Mouse (Mus musculus) MEL (cell line): ENCODE measurements around the gene Efhd2. TPM values are rescaled to one million over a fixed set of nuclear protein-coding genes. Genes with fewer than 3 reads are reported as not detected.
A peak's percentile ranks its signal among the peaks of the same experiment; 100 is the strongest.

Experiments used
- DNase-seq: peaks from one replicate; pipeline ENCODE4 v3.0.0; 2011; ENCODE audit warnings: low read depth, low spot score
- H3K27ac ChIP-seq: 2 replicates; pipeline ENCODE4 v1.5.1; 2012; ENCODE audit warnings: low read depth, mild to moderate bottlenecking, control low read depth, low read length, moderate library complexity; ENCODE audit not compliant: control insufficient read depth
- H3K27me3 ChIP-seq, 2 experiments: fragments of 150-350 bp in 1 of 2; sonication (generic) in 1 of 2; 2 replicates each; pipeline ENCODE4 v1.6.1; 2012; ENCODE audit warnings: low read length in 2 of 2, mild to moderate bottlenecking in 2 of 2, improper control_type of control experiment in 1 of 2, moderate library complexity in 1 of 2; ENCODE audit not compliant: insufficient read depth in 2 of 2, control insufficient read depth in 1 of 2
- H3K36me3 ChIP-seq, 2 experiments: 2 replicates each; pipeline ENCODE4 v1.6.1; 2012 to 2014; ENCODE audit warnings: low read length in 2 of 2, improper control_type of control experiment in 1 of 2, inconsistent platforms in 1 of 2, mild to moderate bottlenecking in 1 of 2; ENCODE audit not compliant: insufficient read depth in 2 of 2, control insufficient read depth in 1 of 2
- H3K4me1 ChIP-seq, 2 experiments: fragments of 150-350 bp in 1 of 2; sonication (generic) in 1 of 2; 2 replicates each; pipeline ENCODE4 v1.6.1; 2012; ENCODE audit warnings: low read length in 2 of 2, improper control_type of control experiment in 1 of 2, mild to moderate bottlenecking in 1 of 2; ENCODE audit not compliant: insufficient read depth in 2 of 2, control insufficient read depth in 1 of 2
- H3K4me3 ChIP-seq, 2 experiments: fragments of 150-350 bp in 1 of 2; sonication (generic) in 1 of 2; 2 replicates each; pipeline ENCODE4 v1.5.1; 2012; ENCODE audit warnings: low read depth in 2 of 2, low read length in 2 of 2, mild to moderate bottlenecking in 2 of 2, moderate library complexity in 2 of 2, control low read depth in 1 of 2, improper control_type of control experiment in 1 of 2; ENCODE audit not compliant: control insufficient read depth in 1 of 2, insufficient read depth in 1 of 2
- H3K79me2 ChIP-seq: 2 replicates; pipeline ENCODE4 v1.6.1; 2012; ENCODE audit warnings: mild to moderate bottlenecking, low read length, moderate library complexity; ENCODE audit not compliant: control insufficient read depth, poor library complexity, insufficient read depth
- H3K9ac ChIP-seq: 2 replicates; pipeline ENCODE4 v1.6.1; 2012; ENCODE audit warnings: low read depth, mild to moderate bottlenecking, control low read depth, low read length, moderate library complexity; ENCODE audit not compliant: control insufficient read depth, poor library complexity, severe bottlenecking
- H3K9me3 ChIP-seq: fragments of 150-350 bp; sonication (generic); replicated peaks from 2 replicates; pipeline ENCODE4 v1.6.1; 2012; ENCODE audit warnings: mild to moderate bottlenecking, low read length, improper control_type of control experiment, moderate library complexity; ENCODE audit not compliant: insufficient read depth
- BHLHE40 ChIP-seq: IDR thresholded peaks from 2 replicates; pipeline ENCODE4 v1.6.1; 2012; ENCODE audit warnings: low read depth, mild to moderate bottlenecking, inconsistent platforms, low read length, improper control_type of control experiment, borderline replicate concordance
- CHD1 ChIP-seq: IDR thresholded peaks from 2 replicates; pipeline ENCODE4 v1.6.1; 2012; ENCODE audit warnings: low read depth, mild to moderate bottlenecking, inconsistent platforms, low read length, improper control_type of control experiment
- E2F4 ChIP-seq: IDR thresholded peaks from 2 replicates; pipeline ENCODE4 v1.6.1; 2011; ENCODE audit warnings: low read depth, low read length, improper control_type of control experiment, borderline replicate concordance
- ELF1 ChIP-seq: IDR thresholded peaks from 2 replicates; pipeline ENCODE4 v1.6.1; 2014; ENCODE audit warnings: low read depth, mild to moderate bottlenecking, inconsistent platforms, low read length, improper control_type of control experiment, moderate library complexity
- EP300 ChIP-seq, 2 experiments: IDR thresholded peaks; 2 replicates each; pipeline ENCODE4 v1.6.1; 2011; ENCODE audit warnings: improper control_type of control experiment in 2 of 2, low read length in 2 of 2, low read depth in 1 of 2, mild to moderate bottlenecking in 1 of 2
- ETS1 ChIP-seq: IDR thresholded peaks from 2 replicates; pipeline ENCODE4 v1.6.1; 2012; ENCODE audit warnings: low read depth, mild to moderate bottlenecking, inconsistent platforms, low read length, improper control_type of control experiment, moderate library complexity
- GABPA ChIP-seq: IDR thresholded peaks from 2 replicates; pipeline ENCODE4 v1.6.1; 2012; ENCODE audit warnings: low read depth, mild to moderate bottlenecking, inconsistent platforms, low read length, improper control_type of control experiment, moderate library complexity
- GATA1 ChIP-seq: IDR thresholded peaks from 2 replicates; pipeline ENCODE4 v1.6.1; 2011; ENCODE audit warnings: low read depth, low read length, improper control_type of control experiment
- HCFC1 ChIP-seq: IDR thresholded peaks from 2 replicates; pipeline ENCODE4 v1.6.1; 2012; ENCODE audit warnings: low read depth, mild to moderate bottlenecking, inconsistent platforms, low read length, improper control_type of control experiment, moderate library complexity
- MAFK ChIP-seq: IDR thresholded peaks from 2 replicates; pipeline ENCODE4 v1.6.1; 2011; ENCODE audit warnings: low read depth, mild to moderate bottlenecking, low read length, improper control_type of control experiment, borderline replicate concordance
- MAX ChIP-seq: IDR thresholded peaks from 2 replicates; pipeline ENCODE4 v1.6.1; 2011; ENCODE audit warnings: low read length, improper control_type of control experiment
- MAZ ChIP-seq: IDR thresholded peaks from 2 replicates; pipeline ENCODE4 v1.6.1; 2012; ENCODE audit warnings: low read depth, mild to moderate bottlenecking, inconsistent platforms, low read length, improper control_type of control experiment
- MEF2A ChIP-seq: IDR thresholded peaks from 2 replicates; pipeline ENCODE4 v1.6.1; 2014; ENCODE audit warnings: low read depth, mild to moderate bottlenecking, inconsistent platforms, low read length, improper control_type of control experiment; ENCODE audit not compliant: poor library complexity, insufficient replicate concordance, severe bottlenecking; ENCODE audit errors: extremely low read depth
- MXI1 ChIP-seq: IDR thresholded peaks from 2 replicates; pipeline ENCODE4 v1.6.1; 2011; ENCODE audit warnings: mild to moderate bottlenecking, low read depth, low read length, improper control_type of control experiment
- MYB ChIP-seq: IDR thresholded peaks from 2 replicates; pipeline ENCODE4 v1.6.1; 2011; ENCODE audit warnings: mild to moderate bottlenecking, low read depth, low read length, improper control_type of control experiment
- MYC ChIP-seq: IDR thresholded peaks from 2 replicates; pipeline ENCODE4 v1.6.1; 2011; ENCODE audit warnings: low read depth, mild to moderate bottlenecking, low read length, improper control_type of control experiment, moderate library complexity
- NELFE ChIP-seq: IDR thresholded peaks from 2 replicates; pipeline ENCODE4 v1.6.1; 2011; ENCODE audit warnings: low read depth, low read length, improper control_type of control experiment
- NRF1 ChIP-seq: IDR thresholded peaks from 2 replicates; pipeline ENCODE4 v1.6.1; 2014; ENCODE audit warnings: low read depth, mild to moderate bottlenecking, inconsistent platforms, low read length, improper control_type of control experiment, moderate library complexity; ENCODE audit not compliant: poor library complexity, insufficient read depth, severe bottlenecking
- POLR2A ChIP-seq, 2 experiments: IDR thresholded peaks; 2 replicates each; pipeline ENCODE4 v1.6.1; 2011 to 2012; ENCODE audit warnings: low read length in 2 of 2, mild to moderate bottlenecking in 2 of 2, control low read depth in 1 of 2, improper control_type of control experiment in 1 of 2, low read depth in 1 of 2, moderate library complexity in 1 of 2; ENCODE audit not compliant: control insufficient read depth in 1 of 2, insufficient read depth in 1 of 2, poor library complexity in 1 of 2
- POLR2AphosphoS2 ChIP-seq: IDR thresholded peaks from 2 replicates; pipeline ENCODE4 v1.6.1; 2011; ENCODE audit warnings: low read length, improper control_type of control experiment
- POLR2AphosphoS5 ChIP-seq: IDR thresholded peaks from 2 replicates; pipeline ENCODE4 v1.6.1; 2012; ENCODE audit warnings: low read depth, borderline replicate concordance, mild to moderate bottlenecking, inconsistent platforms, low read length, moderate library complexity, mixed read lengths
- RAD21 ChIP-seq: IDR thresholded peaks from 2 replicates; pipeline ENCODE4 v1.6.1; 2011; ENCODE audit warnings: mild to moderate bottlenecking, low read depth, low read length, improper control_type of control experiment
- RCOR1 ChIP-seq: IDR thresholded peaks from 2 replicates; pipeline ENCODE4 v1.6.1; 2012; ENCODE audit warnings: low read depth, mild to moderate bottlenecking, inconsistent platforms, low read length, improper control_type of control experiment
- SIN3A ChIP-seq: IDR thresholded peaks from 2 replicates; pipeline ENCODE4 v1.6.1; 2012; ENCODE audit warnings: low read length, improper control_type of control experiment, inconsistent platforms
- TAL1 ChIP-seq: IDR thresholded peaks from 2 replicates; pipeline ENCODE4 v1.6.1; 2012; ENCODE audit warnings: mild to moderate bottlenecking, inconsistent platforms, low read length, moderate library complexity, mixed read lengths
- TCF12 ChIP-seq: IDR thresholded peaks from 2 replicates; pipeline ENCODE4 v1.6.1; 2014; ENCODE audit warnings: low read depth, mild to moderate bottlenecking, inconsistent platforms, low read length, improper control_type of control experiment, moderate library complexity
- USF2 ChIP-seq, 2 experiments: IDR thresholded peaks; 2 replicates each; pipeline ENCODE4 v1.6.1; 2011 to 2012; ENCODE audit warnings: improper control_type of control experiment in 2 of 2, low read length in 2 of 2, borderline replicate concordance in 1 of 2, inconsistent platforms in 1 of 2, low read depth in 1 of 2, mild to moderate bottlenecking in 1 of 2; ENCODE audit not compliant: insufficient read depth in 1 of 2
- ZKSCAN1 ChIP-seq: IDR thresholded peaks from 2 replicates; pipeline ENCODE4 v1.6.1; 2012; ENCODE audit warnings: low read depth, mild to moderate bottlenecking, inconsistent platforms, low read length, improper control_type of control experiment, moderate library complexity
- ZMIZ1 ChIP-seq: IDR thresholded peaks from 2 replicates; pipeline ENCODE4 v1.6.1; 2012; ENCODE audit warnings: low read depth, mild to moderate bottlenecking, inconsistent platforms, low read length, improper control_type of control experiment, moderate library complexity
- ZNF384 ChIP-seq: IDR thresholded peaks from 2 replicates; pipeline ENCODE4 v1.6.1; 2012; ENCODE audit warnings: low read depth, mild to moderate bottlenecking, inconsistent platforms, low read length, improper control_type of control experiment
- polyA plus RNA-seq, 2 experiments: library from polyadenylated mRNA; stranded (reverse) in 1 of 2; unstranded in 1 of 2; fragments of >175 nt in 1 of 2; fragments of >200 nt in 1 of 2; gene quantifications; 2 replicates each; pipeline versions ENCODE4 v1.2.1 to v1.2.4; 2012; ENCODE audit warnings: low replicate concordance in 2 of 2, low read depth in 1 of 2; ENCODE audit not compliant: insufficient read length in 2 of 2, insufficient read depth in 1 of 2, missing spikeins in 1 of 2
- total RNA-seq: library from RNA; depleted of rRNA; stranded (reverse); fragments of 300-350 nt; gene quantifications from 2 replicates; pipeline ENCODE4 v1.2.3, GENCODE M21; 2012; rRNA removed

Efhd2 gene
- 29.8 and 32.4 TPM in 2 replicates for total RNA-seq
- polyA plus RNA-seq: 10 to 100 TPM in 1 of 2 experiments, not detected in 1; 79.1 TPM

- peaks cover 19% of the 10 kb centered on the region for H3K79me2 ChIP-seq
- peaks cover 0 to 12% of the 10 kb centered on the region in 2 experiments; a peak in 1 of 4 replicates for H3K36me3 ChIP-seq
- peak within 1 kb of the TSS; percentile 65 to 95 for H3K4me3 ChIP-seq
- H3K27ac ChIP-seq: no peak within 1 kb of the TSS
- TF ChIP-seq POLR2AphosphoS5: no peak
- peak; percentile 82 to 92 for TF ChIP-seq POLR2A (IDR thresholded peaks at IDR 0.05; ENCODE audit: control insufficient read depth in 1 of 2, insufficient read depth in 1 of 2, low read depth in 1 of 2, low read length in 2 of 2, poor library complexity in 1 of 2)
- TF ChIP-seq USF2 (IDR thresholded peaks at IDR 0.05; ENCODE audit: borderline replicate concordance in 1 of 2, insufficient read depth in 1 of 2, low read depth in 1 of 2, low read length in 2 of 2): no peak
- TF ChIP-seq ELF1: peak; percentile 82
- peak; percentile 71; the same call in 1 of the 2 replicates for TF ChIP-seq MAZ
- TF ChIP-seq E2F4: 0 out of 2 replicates have a peak, but pooled peaks have one; percentile 32
- TF ChIP-seq ETS1: no peak
- no peak for TF ChIP-seq MAFK
- TF ChIP-seq MXI1: peak; percentile 64
- TF ChIP-seq SIN3A: peak; percentile 75
- no peak for TF ChIP-seq NRF1
- peak; percentile 65; the same call in 1 of the 2 replicates for TF ChIP-seq POLR2AphosphoS2
- TF ChIP-seq TCF12: peak; percentile 33; the same call in 1 of the 2 replicates
- TF ChIP-seq CHD1: no peak
- TF ChIP-seq BHLHE40: peak; percentile 42; the same call in 1 of the 2 replicates
- TF ChIP-seq MAX: peak; percentile 72
- no peak for TF ChIP-seq MEF2A
- TF ChIP-seq ZKSCAN1: no peak
- no peak for TF ChIP-seq RCOR1
- TF ChIP-seq NELFE: peak; percentile 81
- no peak for TF ChIP-seq RAD21
- TF ChIP-seq EP300 (IDR thresholded peaks at IDR 0.05; ENCODE audit: low read depth in 1 of 2, low read length in 2 of 2): peak in 1 of 2 experiments; percentile 38; a peak in 3 of 4 replicates
- TF ChIP-seq ZMIZ1: peak; percentile 71; the same call in 1 of the 2 replicates
- TF ChIP-seq GATA1: peak; percentile 49; the same call in 1 of the 2 replicates
- 0 out of 2 replicates have a peak, but pooled peaks have one; percentile 33 for TF ChIP-seq MYC
- no peak for TF ChIP-seq ZNF384
- TF ChIP-seq GABPA: no peak
- peak; percentile 79 for TF ChIP-seq TAL1
- TF ChIP-seq MYB: no peak
- peak; percentile 38 for TF ChIP-seq HCFC1
- TF ChIP-seq, all 39 proteins: peak for 17
- peak within 1 kb of the TSS; percentile 95 for H3K9ac ChIP-seq
- H3K27me3 ChIP-seq: 0 out of 4 replicates have a peak, but pooled peaks cover 0 to 2% of the 10 kb centered on the region in 2 experiments
- DNase-seq: peak; percentile 85
- H3K4me1 ChIP-seq: peaks cover 1 to 21% of the 10 kb centered on the region in 2 experiments; a peak in 3 of 4 replicates
- no peaks in the 10 kb centered on the region for H3K9me3 ChIP-seq
These were observed at the start of gene Efhd2 for GRCm38 (mm10) chr4:141874601-141875460. Gene Efhd2, minus strand, starts transcription at chr4:141874920.
